Mouse (Mus musculus) layer of hippocampus, adult 6 months (tissue): ENCODE data around the gene Fcer2a. TPM values are rescaled to one million over a fixed set of nuclear protein-coding genes. Genes with fewer than 3 reads are reported as not detected.

ENCODE experiments used
- long read RNA-seq, 2 experiments: library from polyadenylated mRNA; unstranded; transcript quantifications; one replicate each; pipeline ENCODE4 v2.0.0; 2019 to 2020
- polyA plus RNA-seq: library from polyadenylated mRNA; unstranded; fragments of <200 nt; fragmentation: Nextera tagmentation; gene quantifications from 2 replicates; pipeline ENCODE4 v1.2.3, GENCODE M21; 2021

The Fcer2a gene
- polyA plus RNA-seq, result 0.09 TPM in 1 of 2 replicates, not detected in the other
- long read RNA-seq, experiment 1, result 0 reads
- long read RNA-seq, experiment 2, partial matches to known transcripts, result 0 of 4 reads
- long read RNA-seq, experiment 2, other reads (novel, unspliced or antisense), result 4 of 4 reads

GRCm38 (mm10) chr8:3694121-3694520, at the start of gene Fcer2a:
Gene Fcer2a (minus strand): TSS chr8:3694175.

GRCm38 (mm10) chr8:3720551-3720950, 26.6 kb upstream of the Fcer2a start, which contains the start of gene Clec4g:
Gene Clec4g (minus strand): TSS chr8:3720651.

GRCm38 (mm10) chr8:3676131-3676992, 17.6 kb downstream of the Fcer2a start, which contains the start of gene Trappc5:
Gene Trappc5 (plus strand): TSS chr8:3676299.

GRCm38 (mm10) chr8:3671980-3672491, 21.9 kb downstream of the Fcer2a start, which contains the start of gene Fcor:
Gene Fcor (minus strand): TSS chr8:3672362.

GRCm38 (mm10) chr8:3665507-3665906, 28.5 kb downstream of the Fcer2a start, which contains the start of gene Mcemp1:
Gene Mcemp1 (plus strand): TSS chr8:3665754.

GRCm38 (mm10) chr8:3655526-3655925, 38.4 kb downstream of the Fcer2a start, which contains the start of gene Retn:
Gene Retn (plus strand): TSS chr8:3655770.

Other genes with a start within 250 kb of the Fcer2a start
- 1.8 and 2.0 TPM in 2 replicates for gene Pex11g, start 226.5 kb downstream of the Fcer2a start, polyA plus RNA-seq
- 0.09 TPM in 2 replicates for gene Tex45, start 223.3 kb downstream of the Fcer2a start, polyA plus RNA-seq
- 8.3 and 10.3 TPM in 2 replicates for gene Zfp358, start 201.0 kb downstream of the Fcer2a start, polyA plus RNA-seq
- 41.4 and 54.8 TPM in 2 replicates for gene Mcoln1, start 193.7 kb downstream of the Fcer2a start, polyA plus RNA-seq
- 13.2 and 15.8 TPM in 2 replicates for gene Pnpla6, start 178.8 kb downstream of the Fcer2a start, polyA plus RNA-seq
- gene C330021F23Rik, start 126.2 kb downstream of the Fcer2a start, polyA plus RNA-seq, result 0.38 TPM in 1 of 2 replicates, not detected in the other
- gene Camsap3, start 106.9 kb downstream of the Fcer2a start, polyA plus RNA-seq, result 6.2 and 9.2 TPM in 2 replicates
- 28.9 and 29.8 TPM in 2 replicates for gene Xab2, start 72.9 kb downstream of the Fcer2a start, polyA plus RNA-seq
- gene Pet100, start 72.6 kb downstream of the Fcer2a start, polyA plus RNA-seq, result 108 and 123 TPM in 2 replicates
- 0.36 TPM in 2 replicates for gene Pcp2, start 68.6 kb downstream of the Fcer2a start, polyA plus RNA-seq
- 8.8 and 11.0 TPM in 2 replicates for gene Stxbp2, start 63.2 kb downstream of the Fcer2a start, polyA plus RNA-seq
- 0.33 and 0.34 TPM in 2 replicates for gene Retn, start 38.4 kb downstream of the Fcer2a start, polyA plus RNA-seq
- 0.09 TPM in 1 of 2 replicates, not detected in the other for gene Mcemp1, start 28.4 kb downstream of the Fcer2a start, polyA plus RNA-seq
- 57.9 and 62.9 TPM in 2 replicates for gene Fcor, start 21.8 kb downstream of the Fcer2a start, polyA plus RNA-seq
- gene Trappc5, start 17.9 kb downstream of the Fcer2a start, polyA plus RNA-seq, result 23.0 and 24.5 TPM in 2 replicates
- gene Clec4g, start 26.5 kb upstream of the Fcer2a start, polyA plus RNA-seq, result not detected in 2 replicates
- gene Cd209a, start 54.8 kb upstream of the Fcer2a start, polyA plus RNA-seq, result 0.79 and 2.1 TPM in 2 replicates
- not detected in 2 replicates for gene Cd209e, start 160.1 kb upstream of the Fcer2a start, polyA plus RNA-seq
- gene Cd209d, start 184.4 kb upstream of the Fcer2a start, polyA plus RNA-seq, result not detected in 2 replicates
- 0.26 and 0.70 TPM in 2 replicates for gene Cd209b, start 232.7 kb upstream of the Fcer2a start, polyA plus RNA-seq